Mouse (Mus musculus): Measurements from ENCODE around the gene Rab24. TPM values are rescaled to one million over a fixed set of nuclear protein-coding genes. Genes with fewer than 3 reads are reported as not detected.

Rab24 gene
- polyA plus RNA-seq (2012): 107 and 132 TPM in 2 replicates

- TF ChIP-seq GATA1 (IDR thresholded peaks at IDR 0.05; ENCODE audit: low read length): no peak
Observed at GRCm38 (mm10) chr13:55321434-55322129, at the start of gene Rab24. Gene Rab24 (minus strand): TSS chr13:55321946.

- TF ChIP-seq GATA1 (IDR thresholded peaks at IDR 0.05; ENCODE audit: low read length): no peak
Observed at GRCm38 (mm10) chr13:55371007-55371681, 49.4 kb upstream of the Rab24 start.

- TF ChIP-seq GATA1 (IDR thresholded peaks at IDR 0.05; ENCODE audit: low read length): no peak
Observed at GRCm38 (mm10) chr13:55370234-55370633, 48.5 kb upstream of the Rab24 start.

- TF ChIP-seq GATA1 (IDR thresholded peaks at IDR 0.05; ENCODE audit: low read length): no peak
Observed at GRCm38 (mm10) chr13:55369531-55370114, 47.9 kb upstream of the Rab24 start, which contains the start of gene Rgs14. Gene Rgs14 (plus strand): TSS chr13:55369732.

- no peak for TF ChIP-seq GATA1 (IDR thresholded peaks at IDR 0.05; ENCODE audit: low read length)
Observed at GRCm38 (mm10) chr13:55368401-55368800, 46.7 kb upstream of the Rab24 start.

- TF ChIP-seq GATA1 (IDR thresholded peaks at IDR 0.05; ENCODE audit: low read length): no peak
Observed at GRCm38 (mm10) chr13:55362453-55363060, 40.8 kb upstream of the Rab24 start, which contains the start of gene Lman2. Gene Lman2 (minus strand): TSS chr13:55362783.

GRCm38 (mm10) chr13:55361974-55362452, 40.3 kb upstream of the Rab24 start:
- no peak for TF ChIP-seq GATA1 (IDR thresholded peaks at IDR 0.05; ENCODE audit: low read length)

GRCm38 (mm10) chr13:55361145-55361544, 39.4 kb upstream of the Rab24 start:
- no peak for TF ChIP-seq GATA1 (IDR thresholded peaks at IDR 0.05; ENCODE audit: low read length)

GRCm38 (mm10) chr13:55346745-55347144, 25.0 kb upstream of the Rab24 start:
- TF ChIP-seq GATA1 (IDR thresholded peaks at IDR 0.05; ENCODE audit: low read length): no peak

GRCm38 (mm10) chr13:55344286-55344685, 22.5 kb upstream of the Rab24 start:
- no peak for TF ChIP-seq GATA1 (IDR thresholded peaks at IDR 0.05; ENCODE audit: low read length)

GRCm38 (mm10) chr13:55342469-55342868, 20.7 kb upstream of the Rab24 start:
- no peak for TF ChIP-seq GATA1 (IDR thresholded peaks at IDR 0.05; ENCODE audit: low read length)

- no peak for TF ChIP-seq GATA1 (IDR thresholded peaks at IDR 0.05; ENCODE audit: low read length)
Observed at GRCm38 (mm10) chr13:55339259-55339658, 17.5 kb upstream of the Rab24 start.

GRCm38 (mm10) chr13:55338131-55339054, 16.6 kb upstream of the Rab24 start:
- TF ChIP-seq GATA1 (IDR thresholded peaks at IDR 0.05; ENCODE audit: low read length): no peak

GRCm38 (mm10) chr13:55337341-55337975, 15.7 kb upstream of the Rab24 start:
- no peak for TF ChIP-seq GATA1 (IDR thresholded peaks at IDR 0.05; ENCODE audit: low read length)
